Mouse (Mus musculus) erythroblast, embryonic 14.5 days (primary cell): ENCODE measurements around the gene Dab2ip.

ENCODE experiments used
- GATA1 ChIP-seq: IDR thresholded peaks from 2 replicates; pipeline ENCODE4 v1.6.1; 2012; ENCODE audit warnings: low read length, inconsistent platforms, mixed read lengths
- TAL1 ChIP-seq: IDR thresholded peaks from 3 replicates; pipeline ENCODE4 v1.6.1; 2012; ENCODE audit warnings: low read length, inconsistent platforms, mixed read lengths

GRCm38 (mm10) chr2:35529086-35529485, 29.0 kb upstream of the Dab2ip start:
- no peak for TF ChIP-seq TAL1
- TF ChIP-seq GATA1, result no peak
